Mouse (Mus musculus): ENCODE measurements around the gene Pfkfb4.

DNA sequence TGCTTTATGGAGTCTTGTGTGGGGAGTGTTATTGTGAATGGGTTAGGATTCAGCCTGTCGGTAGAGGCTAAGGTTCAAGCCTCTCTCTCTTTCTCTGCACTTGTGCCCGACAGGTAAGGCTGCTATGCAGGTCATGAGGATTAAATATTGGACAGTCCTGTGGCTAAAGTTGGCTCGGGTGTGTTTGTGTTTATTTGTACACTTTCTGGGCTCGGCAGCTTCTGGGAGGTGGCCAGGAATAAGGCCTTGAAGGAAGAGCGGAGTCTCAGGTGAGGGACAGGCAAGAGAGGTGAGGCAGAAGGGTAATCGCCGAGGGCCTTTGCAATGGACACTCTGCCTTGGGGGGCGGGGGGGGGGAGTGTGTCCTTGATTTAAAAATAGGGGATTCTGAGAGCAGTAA is 48.6 kb downstream of the Pfkfb4 start:
- TF ChIP-seq CTCF (IDR thresholded peaks at IDR 0.05; ENCODE audit: low read depth, low read length) (no peak), POLR2AphosphoS5 (IDR thresholded peaks at IDR 0.05; ENCODE audit: insufficient replicate concordance, low read depth, low read length) (no peak), GATA2 (IDR thresholded peaks at IDR 0.05; ENCODE audit: borderline replicate concordance, low read depth, low read length) (no peak)
